Mouse (Mus musculus) embryonic facial prominence, embryonic 11.5 days (tissue): ENCODE data around the gene Abat. TPM values are rescaled to one million over a fixed set of nuclear protein-coding genes. Genes with fewer than 3 reads are reported as not detected.

ENCODE experiments used
- ATAC-seq: fragments of 200-750 bp; cut with Nextera tagmentation; replicated peaks from 2 replicates; pipeline ENCODE4 v1.8.0; 2017; ENCODE audit warnings: low read depth; ENCODE audit not compliant: insufficient number of reproducible peaks, low FRiP score, low TSS enrichment
- DNase-seq: peaks from one replicate; pipeline ENCODE4 v3.0.0-alpha.2; 2015; ENCODE audit warnings: low spot score
- H3K27ac ChIP-seq: fragments of 300-500 bp; sonication (generic); replicated peaks from 2 replicates; pipeline ENCODE4 v1.5.1; 2014; ENCODE audit warnings: mild to moderate bottlenecking, low read depth, low read length, control low read depth
- H3K27me3 ChIP-seq: fragments of 300-500 bp; sonication (generic); 2 replicates; pipeline ENCODE4 v1.6.1; 2014; ENCODE audit warnings: mild to moderate bottlenecking, low read length, moderate library complexity, mixed read lengths; ENCODE audit not compliant: control insufficient read depth, insufficient read depth
- H3K36me3 ChIP-seq: fragments of 300-500 bp; sonication (generic); replicated peaks from 2 replicates; pipeline ENCODE4 v1.6.1; 2014; ENCODE audit warnings: low read depth, mild to moderate bottlenecking, low read length, moderate library complexity, mixed read lengths; ENCODE audit not compliant: control insufficient read depth, insufficient read depth
- H3K4me1 ChIP-seq: fragments of 300-500 bp; sonication (generic); 2 replicates; pipeline ENCODE4 v1.6.1; 2014; ENCODE audit warnings: low read length, mixed read lengths; ENCODE audit not compliant: control insufficient read depth, insufficient read depth
- H3K4me2 ChIP-seq: fragments of 300-500 bp; sonication (generic); 2 replicates; pipeline ENCODE4 v1.6.1; 2014; ENCODE audit warnings: low read depth, mild to moderate bottlenecking, control low read depth, low read length, moderate library complexity
- H3K4me3 ChIP-seq: fragments of 300-500 bp; sonication (generic); 2 replicates; pipeline ENCODE4 v1.5.1; 2014; ENCODE audit warnings: low read depth, low read length, control low read depth
- H3K9ac ChIP-seq: fragments of 300-500 bp; sonication (generic); replicated peaks from 2 replicates; pipeline ENCODE4 v1.6.1; 2014; ENCODE audit warnings: mild to moderate bottlenecking, control low read depth, low read length
- H3K9me3 ChIP-seq: fragments of 300-500 bp; sonication (generic); replicated peaks from 2 replicates; pipeline ENCODE4 v1.6.1; 2016; ENCODE audit warnings: mild to moderate bottlenecking, low read length, inconsistent platforms, mixed read lengths; ENCODE audit not compliant: control insufficient read depth
- WGBS: fragments of 180-500 bp; shearing (Covaris S2); extraction: QIAGEN DNeasy Blood & Tissue Kit; methylation state at CpG from one replicate; pipeline ENCODE4 v1.1.7; 2014; 5-methylcytosine and 5-hydroxymethylcytosine counted together
- polyA plus RNA-seq: library from polyadenylated mRNA; unstranded; fragments of >200 nt; fragmentation: Nextera tagmentation; extraction: Ambion mirVana; gene quantifications from 2 replicates; pipeline ENCODE4 v1.2.1, GENCODE M21; 2014

Gene Abat
- polyA plus RNA-seq, 1 experiment from 2014 or later = 25.6 TPM

DNA sequence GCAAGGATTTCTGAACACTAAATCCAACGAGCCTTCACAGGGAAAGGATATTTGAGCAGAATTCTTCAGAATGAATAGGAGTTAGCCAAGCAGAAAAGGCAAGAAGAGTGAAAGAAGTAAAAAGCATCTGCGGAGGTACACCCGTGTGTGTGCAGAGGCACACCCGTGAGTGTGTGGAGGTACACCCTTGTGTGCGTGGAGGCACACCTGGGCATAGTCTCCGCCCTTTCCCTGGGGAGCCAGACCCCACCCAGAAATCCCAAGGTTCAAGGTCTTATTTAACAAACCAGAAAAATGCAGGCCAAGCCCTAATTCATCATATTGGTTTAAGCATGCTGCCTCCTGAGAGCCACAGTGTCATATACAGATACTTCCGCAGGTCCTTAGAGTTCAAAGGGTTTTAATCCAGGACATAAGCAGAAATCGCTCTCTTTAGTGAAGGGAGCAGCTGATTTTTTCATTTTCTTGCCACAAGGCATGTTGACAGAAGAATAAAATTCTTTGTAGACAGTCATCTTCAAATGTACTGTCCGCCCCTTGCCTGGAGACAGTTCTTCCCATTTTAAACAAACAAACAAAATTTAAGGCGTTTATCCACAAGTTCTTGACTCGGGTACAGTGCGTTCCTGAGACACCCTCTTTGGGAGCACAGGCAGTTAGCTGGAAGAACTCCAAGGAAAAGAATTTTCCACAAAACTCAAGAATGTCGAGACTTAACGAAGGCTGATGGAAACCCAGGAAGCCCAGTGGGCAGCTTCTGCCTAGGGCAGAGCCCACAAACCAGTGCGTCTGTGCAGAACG, 107.3 kb downstream of the Abat start:
- 78% methylated on average over 16 of the region's 16 CpGs for WGBS

DNA sequence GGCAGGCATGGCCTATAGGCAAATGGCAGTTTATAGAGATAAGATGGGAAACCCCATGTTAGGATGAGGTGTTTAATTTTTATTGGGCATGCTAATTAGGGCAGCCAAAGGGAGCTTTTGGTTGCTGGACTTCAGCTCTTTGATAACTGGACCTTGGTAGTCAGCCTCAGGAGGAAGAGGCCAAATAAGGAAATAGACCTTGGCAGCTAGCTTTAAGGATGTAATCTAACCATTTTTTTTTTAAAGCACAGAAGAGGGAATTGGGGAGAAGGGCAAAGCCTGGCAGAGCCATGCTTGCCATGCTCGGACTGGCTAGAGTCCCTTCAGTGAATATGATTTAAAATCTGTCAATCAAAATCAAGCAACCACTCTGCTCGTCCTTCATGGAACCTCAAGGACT, 117.2 kb downstream of the Abat start:
- Histone ChIP-seq H3K4me3 (no peak overlapping the region), H3K9ac (no peak overlapping the region), H3K27ac (no peak overlapping the region), H3K4me2 (no peak overlapping the region), H3K4me1 (no peaks in the 10 kb centered on the region), H3K9me3 (no peaks in the 10 kb centered on the region), H3K27me3 (no peaks in the 10 kb centered on the region), H3K36me3 (no peaks in the 10 kb centered on the region; the same call in 1 of the 2 replicates)
- no peak for DNase-seq
- ATAC-seq = no peak
- 76% methylated on average over 2 of the region's 2 CpGs for WGBS

More for the DNA sequence above, 107.3 kb downstream of the Abat start:
- H3K27me3 ChIP-seq = no peaks in the 10 kb centered on the region
- no peak for ATAC-seq
- H3K36me3 ChIP-seq = no peaks in the 10 kb centered on the region
- H3K9me3 ChIP-seq = no peaks in the 10 kb centered on the region
- H3K4me1 ChIP-seq = no peaks in the 10 kb centered on the region
- no peak overlapping the region for H3K27ac ChIP-seq
- no peak overlapping the region for H3K4me3 ChIP-seq
- H3K9ac ChIP-seq = no peak overlapping the region
- DNase-seq = no peak
- no peak overlapping the region for H3K4me2 ChIP-seq

DNA sequence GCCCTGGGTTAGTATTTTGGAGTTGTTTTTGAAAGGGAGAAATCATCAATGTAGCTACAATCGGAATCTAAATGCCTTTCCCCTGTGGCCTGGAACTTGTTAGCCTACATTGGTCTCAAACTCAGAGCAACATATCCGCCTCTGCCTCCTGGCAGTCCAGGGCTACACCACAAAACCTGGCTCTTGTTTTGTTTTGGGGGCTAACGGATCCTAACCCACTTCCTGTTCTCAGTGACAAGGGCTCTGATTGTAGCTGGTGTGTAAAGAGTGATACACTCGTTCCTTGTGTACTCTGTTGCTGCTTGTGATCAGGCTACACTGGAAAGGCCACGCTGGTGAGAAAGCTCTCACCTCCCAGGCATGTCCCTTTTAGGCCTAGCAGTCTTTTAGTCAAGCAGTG, 118.2 kb downstream of the Abat start:
- Histone ChIP-seq H3K4me3 (no peak overlapping the region), H3K4me2 (no peak overlapping the region), H3K9me3 (no peaks in the 10 kb centered on the region), H3K27me3 (no peaks in the 10 kb centered on the region), H3K27ac (no peak overlapping the region), H3K36me3 (no peaks in the 10 kb centered on the region; the same call in 1 of the 2 replicates), H3K4me1 (no peaks in the 10 kb centered on the region), H3K9ac (no peak overlapping the region)
- WGBS = 83% methylated on average over 5 of the region's 5 CpGs
- DNase-seq (no peak), ATAC-seq (no peak)

DNA sequence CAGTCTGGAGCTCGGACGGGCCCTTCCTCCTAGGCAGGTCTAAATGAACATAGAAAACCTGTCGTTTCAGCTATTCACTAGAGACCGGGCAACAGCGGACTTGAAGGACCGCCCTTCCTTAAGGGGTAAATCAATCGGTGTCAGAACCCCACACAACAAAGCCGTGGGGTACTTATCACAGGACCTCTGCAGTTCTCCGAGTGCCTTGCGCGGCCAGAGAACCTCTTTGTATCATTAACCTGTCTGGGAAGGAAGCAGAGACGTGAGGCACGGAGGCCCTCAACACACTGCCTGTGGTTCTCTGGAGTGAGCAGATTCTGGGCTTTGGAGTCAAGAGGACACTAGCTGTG, 123.6 kb downstream of the Abat start:
- H3K4me2 ChIP-seq = peak overlapping the region; percentile 75
- no peaks in the 10 kb centered on the region for H3K27me3 ChIP-seq
- H3K4me3 ChIP-seq = peak overlapping the region; percentile 60
- 0% methylated on average over 13 of the region's 13 CpGs for WGBS
- H3K4me1 ChIP-seq = no peaks in the 10 kb centered on the region
- no peak for DNase-seq
- H3K9ac ChIP-seq = peak overlapping the region; percentile 83
- H3K27ac ChIP-seq = peak overlapping the region; percentile 66
- peak; percentile 2 for ATAC-seq
- no peaks in the 10 kb centered on the region for H3K9me3 ChIP-seq
- H3K36me3 ChIP-seq = no peaks in the 10 kb centered on the region; the same call in none of the 2 replicates

DNA sequence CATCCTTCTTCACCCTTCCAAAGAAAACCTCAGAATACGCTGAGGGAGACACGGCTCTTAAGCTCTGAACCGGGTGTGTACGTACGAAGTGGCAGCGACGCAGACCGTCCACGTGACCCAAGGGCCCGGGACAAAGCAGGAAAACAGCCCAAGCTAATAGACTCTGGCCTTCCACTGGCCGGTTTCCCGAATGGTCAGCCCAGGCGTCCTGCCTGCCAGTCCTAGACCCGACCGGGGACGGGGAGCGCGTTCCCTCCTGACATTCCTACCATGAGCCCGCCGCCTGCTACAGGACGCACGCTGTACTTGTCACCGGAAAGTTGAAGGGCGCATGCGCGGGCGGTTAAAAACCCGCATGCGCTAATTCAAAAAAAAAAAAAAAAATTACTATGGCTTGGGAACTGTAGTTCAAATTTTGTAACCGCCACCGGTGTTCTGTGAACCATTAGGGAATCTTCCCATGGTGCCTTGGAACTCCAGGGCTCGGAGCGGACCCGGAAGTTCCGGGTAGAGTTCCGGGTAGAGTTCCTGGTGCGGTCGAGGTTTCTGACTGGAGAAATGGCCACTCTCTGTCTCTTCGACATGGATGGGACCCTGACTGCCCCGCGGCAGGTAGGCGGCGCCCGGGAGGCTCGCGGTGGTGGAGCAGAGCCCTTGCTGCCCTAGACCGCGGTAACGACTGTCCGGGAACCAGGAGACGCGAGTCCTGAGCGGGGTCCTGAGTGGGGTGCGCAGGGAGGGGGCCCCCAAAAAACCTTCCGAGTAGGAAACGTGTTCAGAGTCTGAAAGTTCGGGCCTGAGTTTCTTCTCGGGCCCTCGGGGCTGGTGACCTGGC, 124.2 kb downstream of the Abat start, which contains the start of the genes Pmm2 and Tmem186:
Gene Pmm2, plus strand, starts transcription at position 458 of the 835 bp plus-strand sequence.
Gene Tmem186, minus strand, starts transcription at position 496 of the 835 bp plus-strand sequence.
- H3K4me3 ChIP-seq = peak within 1 kb of the TSS; percentile 60
- peak; percentile 93 for DNase-seq
- peak within 1 kb of the TSS; percentile 75 for H3K4me2 ChIP-seq
- H3K27ac ChIP-seq = peak within 1 kb of the TSS; percentile 66
- no peaks in the 10 kb centered on the region; the same call in none of the 2 replicates for H3K36me3 ChIP-seq
- H3K27me3 ChIP-seq = no peaks in the 10 kb centered on the region
- no peaks in the 10 kb centered on the region for H3K4me1 ChIP-seq
- no peaks in the 10 kb centered on the region for H3K9me3 ChIP-seq
- ATAC-seq = peak; percentile 84
- under 1% methylated on average over 59 of the region's 59 CpGs for WGBS
- peak within 1 kb of the TSS; percentile 83 for H3K9ac ChIP-seq

DNA sequence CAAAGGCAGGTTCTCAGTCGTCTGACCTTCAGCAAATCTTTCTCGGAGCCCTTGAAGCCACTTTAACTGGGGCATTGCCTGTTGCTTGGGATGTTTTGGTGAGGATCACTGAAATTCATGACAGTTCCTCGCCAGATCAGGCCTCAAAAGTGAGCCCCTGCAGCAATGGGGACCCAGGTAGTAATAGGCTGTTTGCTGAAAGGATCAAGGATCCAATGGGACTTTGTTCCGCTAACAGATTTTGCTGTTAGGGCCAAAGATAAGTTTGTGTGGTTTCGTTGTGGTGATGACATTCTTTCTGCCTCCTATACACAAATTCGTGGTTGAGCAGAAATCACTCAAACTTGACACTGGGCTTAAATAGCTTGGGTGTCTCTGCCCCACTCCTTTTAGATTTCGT, 124.9 kb downstream of the Abat start:
- Histone ChIP-seq H3K36me3 (no peaks in the 10 kb centered on the region; the same call in none of the 2 replicates), H3K4me2 (peak overlapping the region; percentile 71), H3K27me3 (no peaks in the 10 kb centered on the region), H3K27ac (0 out of 2 replicates have a peak overlapping the region, but pooled peaks have one; percentile 66), H3K4me3 (peak overlapping the region; percentile 60), H3K9ac (peak overlapping the region; percentile 83), H3K9me3 (no peaks in the 10 kb centered on the region), H3K4me1 (no peaks in the 10 kb centered on the region)
- ATAC-seq (no peak), DNase-seq (no peak)
- WGBS = 48% methylated on average over 7 of the region's 7 CpGs

DNA sequence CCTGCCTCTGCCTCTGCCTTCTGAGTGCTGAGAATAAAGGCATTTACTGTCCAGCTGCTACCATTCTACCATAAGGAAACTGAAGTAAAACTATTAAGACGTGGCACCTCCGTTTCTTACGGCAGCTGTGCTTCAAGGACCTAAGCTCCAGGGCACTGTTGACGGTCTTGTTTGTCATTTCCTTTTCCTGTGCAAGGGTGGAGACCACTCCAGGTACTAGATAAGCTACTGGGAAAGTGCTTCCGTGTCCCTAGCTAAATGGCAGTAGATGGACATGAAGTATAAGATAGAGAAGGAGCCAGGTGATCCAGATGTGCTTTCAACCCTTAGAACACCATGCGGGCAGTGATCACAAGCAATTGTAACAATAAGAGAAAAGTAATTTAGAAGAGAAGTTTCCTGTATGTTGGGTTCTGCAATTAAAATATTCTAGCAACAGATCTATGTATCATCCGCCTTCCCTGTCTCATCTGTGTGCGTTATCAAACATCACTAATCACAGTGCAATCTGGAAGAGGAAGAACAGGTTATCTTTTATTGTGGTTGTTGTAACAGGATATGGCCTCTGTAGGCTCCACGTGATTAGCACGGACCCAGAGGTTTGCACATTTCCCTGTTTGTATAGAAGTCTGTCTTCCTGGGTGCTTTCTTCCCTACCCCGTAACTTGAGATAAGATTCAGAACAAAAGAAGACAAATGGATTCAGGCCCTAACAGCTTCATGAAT, 126.4 kb downstream of the Abat start:
- WGBS = 94% methylated on average over 11 of the region's 11 CpGs
- H3K9me3 ChIP-seq = no peaks in the 10 kb centered on the region
- DNase-seq = no peak
- no peaks in the 10 kb centered on the region; the same call in 1 of the 2 replicates for H3K36me3 ChIP-seq
- no peak for ATAC-seq
- no peak overlapping the region for H3K4me2 ChIP-seq
- H3K9ac ChIP-seq = no peak overlapping the region
- no peaks in the 10 kb centered on the region for H3K27me3 ChIP-seq
- H3K4me3 ChIP-seq = no peak overlapping the region
- H3K4me1 ChIP-seq = no peaks in the 10 kb centered on the region
- no peak overlapping the region for H3K27ac ChIP-seq
